Mouse (Mus musculus) spleen, postnatal 36 days (tissue): Measurements from ENCODE around the gene Sgk2.

ENCODE experiments used
- DNase-seq, 2 experiments: peaks; one replicate each; pipeline ENCODE4 v3.0.0; 2022; ENCODE audit warnings: low spot score in 2 of 2, mixed read lengths in 1 of 2

The Sgk2 gene

DNA sequence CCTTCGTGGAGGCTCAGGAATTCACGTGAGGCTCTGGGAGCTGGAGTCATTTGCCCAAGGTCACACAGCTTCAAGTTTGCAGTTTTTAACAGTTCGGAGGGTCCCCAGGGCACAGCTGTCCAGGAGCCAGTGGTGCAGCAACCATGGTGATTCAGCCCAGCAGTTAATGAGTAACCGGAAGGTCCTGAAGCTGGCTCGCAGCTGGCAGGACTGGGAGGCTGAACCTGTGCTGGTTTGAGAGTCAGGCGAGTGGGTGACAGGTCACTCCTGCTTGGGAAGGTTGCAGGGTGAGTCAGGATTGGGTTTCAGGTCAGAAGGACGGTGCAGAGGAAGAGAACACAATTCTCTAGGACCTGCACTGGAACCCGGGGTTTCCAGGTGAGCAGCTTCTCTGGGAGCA, at the start of gene Sgk2:
TSS of gene Sgk2 (plus strand) at position 113 of the 400 bp plus-strand sequence.
- no peak for DNase-seq

DNA sequence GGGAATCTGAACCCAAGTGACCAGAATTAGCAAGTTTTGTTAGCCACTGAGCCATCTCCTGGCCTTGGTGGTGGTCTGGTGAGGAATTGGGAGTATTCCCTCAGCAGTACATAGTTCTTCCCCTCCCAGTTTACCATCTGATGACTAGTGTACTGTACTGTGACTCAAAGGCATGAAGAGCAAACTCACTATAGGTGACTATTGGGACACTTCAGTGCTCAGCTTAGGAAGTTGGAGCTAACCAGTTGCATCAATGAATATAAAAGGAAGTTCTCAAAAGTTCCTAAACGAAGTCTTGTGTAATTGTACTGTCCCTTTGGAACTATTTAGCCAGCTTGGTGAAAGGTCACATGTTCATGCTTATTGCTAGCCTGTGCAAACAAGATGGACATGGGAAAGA, 47.6 kb upstream of the Sgk2 start:
- no peak for DNase-seq

DNA sequence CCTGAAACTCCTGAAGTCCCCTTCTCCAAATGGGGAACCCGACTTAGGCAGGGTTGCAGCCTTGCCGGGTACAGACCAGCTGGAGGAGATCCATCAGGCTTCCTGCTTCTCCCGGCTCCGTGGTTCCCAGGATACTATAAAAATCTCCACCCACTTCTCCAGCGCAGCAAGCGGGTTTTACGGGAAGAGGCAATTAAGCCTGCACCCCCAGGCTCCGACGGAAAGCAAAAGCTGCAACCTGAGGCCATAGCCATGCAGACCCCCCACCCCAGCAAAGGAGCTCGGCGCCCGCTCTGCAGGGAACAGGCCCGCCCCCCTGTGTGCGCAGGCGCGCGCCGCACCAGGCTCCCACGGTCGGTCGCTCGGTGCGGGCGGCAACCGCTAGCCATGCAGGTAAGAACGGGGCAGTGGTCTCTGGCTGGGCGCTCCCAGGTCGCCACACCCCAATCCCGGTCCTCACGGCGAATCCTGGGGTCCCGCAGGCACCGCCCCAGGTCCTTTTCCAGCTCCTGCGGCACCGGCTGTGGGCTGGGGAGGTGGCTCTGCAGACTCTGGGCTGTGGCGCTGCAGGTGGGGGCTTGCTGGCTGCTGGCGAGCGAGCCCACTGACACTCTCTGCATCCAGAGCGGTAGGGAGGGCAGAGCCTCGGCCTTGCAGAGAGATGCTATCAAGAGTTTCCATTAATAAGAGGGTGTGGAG, 43.8 kb upstream of the Sgk2 start, which contains the start of gene L3mbtl1:
TSS of gene L3mbtl1 (plus strand) at position 325 of the 699 bp plus-strand sequence.
- no peak for DNase-seq

DNA sequence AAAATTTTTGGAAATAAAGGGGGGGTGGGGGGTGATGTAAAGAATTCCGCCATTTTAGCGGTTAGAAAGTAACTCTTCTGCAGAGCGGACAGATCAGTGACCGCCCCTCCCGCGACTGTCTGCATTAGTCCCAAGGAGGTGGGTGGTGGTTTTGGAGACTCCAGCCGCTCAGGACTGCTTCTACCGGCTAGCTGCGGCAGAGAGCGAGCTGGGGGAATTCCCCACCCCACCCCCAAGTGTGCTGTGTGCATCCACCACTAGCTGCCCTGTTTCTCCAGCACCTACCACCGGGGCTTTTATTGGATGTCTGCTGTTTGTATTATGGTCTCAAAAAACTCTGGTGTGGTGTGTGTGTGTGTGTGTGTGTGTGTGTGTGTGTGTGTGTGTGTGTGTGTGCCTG, 43.2 kb upstream of the Sgk2 start:
- no peak for DNase-seq

DNA sequence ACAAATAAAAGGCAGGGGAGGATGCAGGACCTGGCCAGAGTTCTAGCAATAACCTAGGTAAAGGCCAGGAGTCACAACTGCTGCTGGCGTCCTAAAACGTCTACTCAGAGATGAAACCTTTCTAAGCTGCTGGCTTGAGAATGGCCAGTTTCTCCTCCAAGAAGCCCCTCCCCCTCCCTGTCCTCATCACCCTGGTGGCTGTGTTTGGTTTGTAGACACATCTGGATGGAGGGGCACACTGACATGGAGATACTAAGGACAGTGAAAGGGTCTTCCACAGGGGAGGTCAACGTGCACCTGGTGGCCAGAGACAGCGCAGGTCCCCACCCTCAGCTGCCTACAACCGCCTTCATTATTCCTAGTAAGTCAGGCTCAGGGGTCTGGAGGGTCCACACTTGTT, 40.2 kb upstream of the Sgk2 start:
- DNase-seq = no peak

DNA sequence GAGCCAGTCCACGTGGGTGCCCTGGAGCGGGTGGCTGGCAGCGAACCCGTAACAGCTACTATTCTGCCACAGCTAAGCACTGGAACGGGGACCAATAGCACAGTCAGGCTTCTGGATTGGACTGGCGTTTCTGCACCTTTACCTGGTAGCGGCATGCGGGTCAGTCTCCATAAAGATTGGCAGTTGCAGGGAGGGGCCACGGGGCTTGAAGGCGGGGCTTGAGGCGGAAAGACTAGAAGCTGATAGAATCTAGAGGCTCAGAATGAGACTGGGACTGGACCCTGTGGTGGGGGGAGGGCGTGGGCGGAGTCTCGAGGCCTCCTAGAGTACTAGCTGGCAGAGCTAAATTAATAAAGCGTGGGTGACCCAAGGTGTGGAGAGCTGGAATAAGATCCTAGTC, 39.4 kb upstream of the Sgk2 start:
- DNase-seq = no peak

DNA sequence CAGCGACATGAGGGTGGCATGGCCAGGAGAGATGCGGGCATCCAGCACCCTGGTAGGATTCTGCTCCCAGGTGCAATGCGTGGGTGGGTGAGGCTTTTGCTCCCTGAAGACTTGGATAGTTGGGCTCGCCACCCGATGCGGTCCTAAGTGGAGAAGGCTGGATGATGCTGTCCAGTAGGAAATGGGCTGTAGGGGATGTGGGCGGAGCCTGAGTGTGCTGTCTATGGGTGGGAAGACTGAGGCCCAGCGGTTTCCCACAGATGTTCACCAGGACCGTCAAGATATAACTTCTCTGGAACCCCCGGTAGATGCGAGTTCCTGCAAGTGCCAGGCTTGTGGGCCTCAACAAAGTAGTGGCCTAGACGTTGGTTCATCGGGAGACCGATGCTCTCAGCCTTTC, 38.9 kb upstream of the Sgk2 start:
- no peak for DNase-seq

DNA sequence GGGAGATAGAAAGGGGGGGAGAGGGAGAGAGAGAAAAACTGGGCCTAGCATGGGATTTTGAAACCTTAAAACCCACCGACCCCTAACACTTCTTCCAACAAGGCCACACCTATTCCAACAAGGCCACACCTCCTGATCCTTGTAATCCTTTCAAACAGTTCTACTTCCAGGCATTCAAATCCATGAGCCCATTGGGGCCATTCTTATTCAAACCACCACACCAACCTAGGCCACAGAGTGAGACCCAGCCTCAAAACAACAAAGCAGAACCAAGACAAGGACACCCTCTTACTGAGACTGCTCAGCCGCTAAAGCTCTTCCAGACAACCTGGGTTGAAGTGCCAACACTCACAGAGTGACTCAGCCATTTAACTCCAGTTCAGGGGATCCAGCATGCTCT, 36.4 kb upstream of the Sgk2 start:
- DNase-seq = no peak

DNA sequence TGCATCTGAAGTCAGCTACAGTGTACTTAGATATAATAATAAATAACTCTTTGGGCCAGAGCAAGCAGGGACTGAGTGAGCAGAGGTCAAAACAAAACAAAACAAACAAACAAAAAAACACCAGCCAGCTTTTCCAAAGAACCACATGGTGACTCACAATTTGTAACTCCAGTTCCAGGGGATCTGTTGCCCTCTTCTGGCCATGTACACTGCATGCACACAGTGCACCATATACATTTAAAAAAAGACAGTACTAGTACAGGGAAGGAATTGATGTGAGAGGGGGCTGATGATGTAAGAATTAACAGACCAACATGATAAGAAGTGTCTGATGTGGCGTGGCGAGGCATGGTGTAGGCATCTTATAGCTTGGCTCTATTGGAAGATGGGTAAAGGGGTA, 30.3 kb upstream of the Sgk2 start:
- no peak for DNase-seq

DNA sequence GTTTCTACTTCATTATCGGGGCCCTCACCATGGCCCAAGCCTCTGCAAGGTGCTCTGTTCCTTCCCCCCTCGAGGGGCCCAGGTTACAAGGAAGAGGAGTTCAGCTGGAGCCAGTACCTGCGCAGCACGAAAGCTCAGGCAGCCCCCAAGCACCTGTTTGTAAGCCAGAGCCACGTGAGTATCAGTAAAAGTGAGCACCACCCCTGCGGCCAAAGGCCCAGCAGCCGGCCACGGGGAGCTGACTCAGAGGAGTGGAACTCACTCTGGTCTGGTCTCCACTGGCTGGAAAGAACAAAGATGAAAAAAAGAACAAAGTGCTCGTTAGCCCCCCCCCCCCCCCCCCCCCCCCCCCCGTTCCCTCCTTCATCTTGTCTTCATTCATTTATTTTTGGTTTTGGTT, 25.8 kb upstream of the Sgk2 start:
- no peak for DNase-seq

DNA sequence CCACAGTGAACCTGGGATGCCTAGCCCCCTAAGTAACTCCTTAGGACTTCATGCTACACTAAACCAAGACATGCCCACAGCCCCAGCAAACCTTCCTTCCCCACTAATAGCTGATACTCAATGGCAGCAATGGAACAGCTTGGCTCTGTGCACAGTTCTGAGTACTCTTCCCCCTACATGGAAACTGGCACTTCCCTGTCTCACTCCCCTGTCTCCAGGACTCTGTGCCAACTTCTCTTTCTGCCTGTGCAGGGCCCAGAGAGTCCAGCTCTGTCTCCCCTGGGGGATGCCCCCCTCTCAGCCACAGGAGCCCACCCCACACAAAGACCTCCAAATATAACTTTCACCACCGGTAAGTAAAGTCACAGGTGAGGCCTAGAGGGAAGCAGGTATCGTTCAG, 20.4 kb upstream of the Sgk2 start:
- DNase-seq = no peak

DNA sequence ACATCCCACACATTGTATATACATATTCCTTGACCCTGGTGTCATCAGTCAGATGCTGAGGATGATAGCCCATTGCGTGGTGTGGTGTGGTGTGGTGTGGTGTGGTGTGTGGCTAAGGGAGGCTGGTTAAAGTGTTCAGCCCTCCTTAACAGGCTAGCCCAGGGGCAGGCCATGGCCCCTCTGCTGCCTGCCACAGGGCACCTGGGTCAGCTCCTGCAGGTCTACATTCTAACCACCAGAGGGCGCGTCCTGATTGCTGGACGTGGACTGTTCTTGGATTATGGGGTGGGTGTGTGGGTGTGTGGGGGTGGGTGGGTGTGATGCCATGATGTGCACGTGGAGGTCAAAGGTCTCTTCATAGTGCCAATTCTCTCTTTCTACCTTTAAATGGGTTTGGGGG, 18.8 kb upstream of the Sgk2 start:
- DNase-seq = no peak

DNA sequence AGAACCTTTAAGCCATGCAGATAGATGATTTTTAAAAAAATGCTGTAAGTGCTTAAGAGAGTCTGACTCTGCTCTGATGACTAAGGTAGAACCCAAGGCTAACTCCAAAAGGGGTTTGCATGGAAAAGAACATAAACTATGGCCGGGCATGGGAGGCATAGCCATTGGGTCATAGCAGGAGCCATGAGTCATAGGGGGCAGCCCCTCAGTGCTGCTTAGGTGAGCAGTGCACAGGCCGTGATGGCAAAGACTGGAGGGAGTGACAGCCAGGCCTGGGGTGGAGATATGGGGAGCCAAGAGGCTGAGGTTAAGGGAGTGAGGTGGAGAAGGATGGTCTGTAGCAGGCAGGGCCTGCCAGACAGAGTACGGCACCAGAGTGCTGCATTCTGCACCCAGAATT, 18.0 kb upstream of the Sgk2 start:
- DNase-seq = no peak

DNA sequence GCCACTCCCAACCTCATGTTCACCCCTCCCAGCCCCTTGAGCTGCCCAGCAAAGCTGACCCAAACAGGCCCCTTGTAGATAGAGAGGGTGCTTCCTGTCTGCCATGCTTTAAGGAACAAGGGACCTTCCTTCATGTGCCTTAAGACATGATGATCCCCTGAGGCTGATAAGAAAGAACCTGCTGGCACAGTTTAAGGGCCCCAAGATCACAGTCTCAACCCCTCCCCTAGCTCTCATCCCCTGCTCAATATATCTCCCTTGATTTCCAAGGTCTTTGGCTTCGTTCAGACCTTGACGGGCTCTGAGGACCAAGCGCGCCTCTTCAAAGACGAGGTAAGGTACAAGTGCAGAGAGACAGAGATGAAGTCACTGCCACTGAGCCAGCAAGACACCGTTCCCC, 16.2 kb upstream of the Sgk2 start:
- DNase-seq = no peak

DNA sequence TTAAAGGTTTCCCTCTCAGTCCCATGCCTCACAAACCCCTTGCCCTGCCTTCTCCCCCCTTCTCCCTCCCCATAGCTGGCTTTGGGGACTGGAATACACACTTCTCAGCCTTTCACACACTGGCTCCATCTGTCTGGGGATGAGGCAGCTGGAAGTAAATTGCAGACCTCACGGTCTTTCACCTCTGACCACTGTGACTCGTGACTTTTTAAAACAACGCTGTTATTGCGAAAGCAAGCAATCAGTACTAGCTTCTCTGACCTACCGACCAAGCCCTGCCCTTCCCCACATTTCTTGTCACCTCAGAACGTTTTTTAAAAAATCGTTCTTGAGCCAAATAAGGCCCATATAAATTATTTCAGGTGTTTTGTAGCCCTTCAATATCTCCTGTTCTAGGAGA, 14.4 kb upstream of the Sgk2 start:
- no peak for DNase-seq

DNA sequence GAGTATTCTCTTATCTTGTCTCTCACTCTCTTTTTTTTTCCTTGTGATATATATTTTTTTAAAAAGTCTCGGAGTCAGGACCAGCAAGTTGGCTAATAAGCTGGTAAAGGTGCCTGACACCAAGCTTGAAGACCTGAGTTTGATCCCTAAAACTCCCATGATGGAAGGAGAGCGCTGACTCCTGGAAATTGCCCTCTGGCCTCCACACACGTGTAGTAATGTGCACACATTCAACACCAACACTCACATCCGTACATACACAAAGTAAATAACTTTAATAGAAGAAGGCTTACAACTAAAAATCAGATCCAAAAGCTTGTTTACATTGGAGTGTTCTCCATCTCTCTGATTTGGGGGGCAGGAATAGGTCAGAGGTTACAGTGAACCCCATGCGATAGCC, 13.9 kb upstream of the Sgk2 start:
- no peak for DNase-seq

DNA sequence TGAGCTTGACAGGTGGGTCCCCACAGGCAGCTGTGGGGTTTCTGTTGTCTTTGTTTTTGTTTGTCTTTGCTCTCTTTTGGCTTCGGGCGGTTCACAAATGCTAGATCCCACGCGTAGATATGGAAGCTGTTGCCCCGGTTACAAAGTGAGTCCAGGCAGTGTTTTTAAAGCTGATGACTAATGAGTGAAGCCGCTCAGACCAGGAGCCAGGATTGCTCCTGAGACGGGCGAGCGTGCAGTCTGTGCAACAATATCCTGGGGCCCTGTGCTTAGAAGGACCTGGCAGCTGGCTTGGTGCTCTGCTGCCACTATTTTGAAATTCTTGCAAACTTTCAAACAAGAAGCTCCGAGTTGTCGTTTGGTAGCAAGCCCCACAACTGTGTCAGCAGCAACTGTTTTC, 13.5 kb upstream of the Sgk2 start:
- no peak for DNase-seq

DNA sequence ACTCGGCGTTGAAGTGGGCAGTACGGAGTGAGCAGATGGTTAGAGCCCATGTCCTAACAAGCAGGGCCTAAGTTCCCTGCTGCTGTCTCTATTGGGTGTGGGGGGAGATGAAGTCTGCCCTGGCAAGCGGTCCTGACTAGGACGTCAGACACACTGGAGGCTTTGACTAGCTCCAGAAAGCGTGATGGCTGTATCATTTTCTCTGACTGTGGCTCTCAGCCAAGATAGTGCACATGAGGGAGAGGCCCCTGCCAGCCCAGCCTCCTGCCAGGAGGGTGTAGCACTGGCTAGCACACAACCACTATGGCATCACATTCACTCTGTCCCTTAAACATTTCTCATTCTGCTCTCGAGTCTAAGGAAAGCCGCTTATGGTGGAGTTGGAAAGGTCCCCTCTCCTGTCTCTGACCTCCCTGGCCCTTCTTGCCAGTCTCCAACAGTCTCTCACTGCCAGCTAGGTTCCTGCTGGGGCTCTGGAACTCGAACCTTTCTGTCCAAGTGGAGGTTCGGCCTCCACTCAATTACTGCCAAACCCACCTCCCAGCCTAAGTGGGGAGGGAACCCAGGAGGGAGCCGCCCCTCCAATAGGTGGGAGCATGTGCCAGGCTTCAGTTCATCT, 11.9 kb upstream of the Sgk2 start:
- DNase-seq = no peak

DNA sequence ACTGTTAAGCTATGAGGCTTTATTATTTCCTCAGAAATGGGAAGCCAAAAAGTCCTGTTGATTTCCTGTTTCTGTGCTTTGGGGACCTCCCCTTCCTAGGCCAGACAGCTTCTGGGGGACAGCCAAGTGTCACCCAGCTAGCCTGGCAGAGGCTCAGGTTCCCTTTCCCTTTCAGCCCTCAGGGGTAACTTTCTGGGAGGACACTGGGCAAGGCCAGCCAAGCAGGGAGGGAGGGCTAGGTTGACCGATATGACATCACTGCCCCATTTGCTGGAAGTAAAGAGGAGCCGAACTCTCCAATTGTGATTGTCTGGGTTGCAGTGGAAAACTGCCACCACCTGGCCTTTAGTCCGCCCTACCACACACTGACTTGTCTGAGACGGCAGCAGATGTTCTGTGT, 11.1 kb upstream of the Sgk2 start:
- DNase-seq = no peak

DNA sequence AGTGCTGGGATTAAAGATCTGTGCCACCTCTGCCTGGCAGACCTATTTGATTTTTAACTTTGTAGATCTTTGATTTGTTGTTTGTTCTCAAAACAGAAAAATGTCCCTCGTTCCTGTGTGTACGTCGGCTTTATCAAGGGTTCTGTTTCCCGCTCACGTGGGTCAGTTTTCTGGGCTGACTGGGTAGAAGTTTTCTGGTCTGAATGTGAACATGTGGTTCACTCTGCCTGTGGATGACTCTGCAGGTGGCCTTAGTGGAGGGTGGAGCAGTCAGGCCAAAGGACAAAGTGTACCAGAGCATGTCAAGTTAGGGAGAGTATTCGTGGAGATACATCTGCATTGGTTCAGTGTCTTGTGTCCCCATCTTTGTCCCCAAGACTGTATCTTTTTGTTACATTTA, 2.7 kb upstream of the Sgk2 start:
- no peak for DNase-seq

DNA sequence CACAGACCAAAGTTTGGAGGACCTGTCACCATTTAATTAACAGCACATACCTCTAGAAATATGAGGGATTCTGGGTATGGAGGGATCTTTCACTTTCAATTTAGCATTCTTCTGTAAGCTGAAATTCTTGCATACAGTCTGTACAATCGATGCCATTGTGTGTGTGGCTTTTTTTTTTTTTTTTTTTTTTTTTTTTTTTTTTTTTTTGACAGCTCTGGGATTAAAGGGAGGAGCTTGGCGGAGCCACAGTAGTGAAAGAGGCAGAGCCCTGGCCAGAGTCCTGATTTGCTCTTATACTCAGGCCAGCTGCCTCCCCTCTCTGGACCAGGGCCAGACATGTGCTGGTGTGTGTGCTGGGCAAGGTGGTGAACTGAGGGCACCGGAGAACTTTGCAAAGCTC, 1.2 kb upstream of the Sgk2 start:
- no peak for DNase-seq

DNA sequence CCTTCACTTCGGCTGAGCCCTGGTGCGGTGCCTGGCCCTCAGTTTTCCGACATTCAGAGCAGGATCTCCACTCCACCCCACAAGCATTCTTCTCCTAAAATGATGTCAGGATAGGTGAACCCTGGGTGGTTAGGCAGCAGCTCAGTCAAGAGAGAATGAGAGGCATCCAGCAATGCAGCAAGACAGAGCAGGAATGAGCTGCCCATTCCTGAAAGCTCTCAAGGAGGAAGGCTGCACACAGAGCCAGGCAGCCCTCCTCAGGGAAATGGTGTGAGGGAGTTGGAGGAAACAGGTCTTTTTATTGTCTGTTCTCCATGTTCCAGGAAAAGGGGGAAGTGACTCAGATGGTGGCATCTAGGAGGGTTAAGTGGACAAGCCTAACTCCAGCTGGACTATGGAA, 366 bp upstream of the Sgk2 start:
- no peak for DNase-seq

DNA sequence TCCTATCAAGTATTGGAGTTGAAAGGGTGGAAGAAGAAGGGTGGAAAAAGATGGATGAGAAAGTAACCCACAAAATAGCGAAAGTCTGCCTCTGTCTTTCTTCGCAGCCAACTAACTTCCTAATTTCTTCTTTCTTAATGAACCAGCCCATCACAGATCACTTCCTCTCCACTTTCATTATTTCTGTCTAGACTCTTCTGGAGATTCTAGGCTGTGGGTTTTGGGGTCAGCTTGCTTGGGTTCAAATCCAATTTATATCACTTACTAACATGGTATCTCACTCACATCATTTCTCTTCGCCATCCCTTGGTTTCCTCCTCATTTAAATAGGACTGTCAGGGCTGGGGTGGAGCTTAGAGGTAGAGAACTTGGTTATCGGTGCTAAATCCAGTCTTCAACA, 1.1 kb downstream of the Sgk2 start:
- DNase-seq = no peak
